Mouse (Mus musculus) heart, adult 2 months (tissue): ENCODE data around the gene Syn1. TPM values are rescaled to one million over a fixed set of nuclear protein-coding genes. Genes with fewer than 3 reads are reported as not detected.
A peak's percentile ranks its signal among the peaks of the same experiment; 100 is the strongest.

Experiments used
- DNase-seq, 2 experiments: peaks; one replicate each; pipeline ENCODE4 v3.0.0; 2021
- H3K27ac ChIP-seq: fragments of 200-600 bp; 2 replicates; pipeline ENCODE4 v1.8.1; 2022
- H3K27me3 ChIP-seq: fragments of 200-500 bp; 2 replicates; pipeline ENCODE4 v1.6.1; 2012; ENCODE audit warnings: mild to moderate bottlenecking, low read length, inconsistent platforms, mixed read lengths; ENCODE audit not compliant: control insufficient read depth, insufficient read depth
- H3K36me3 ChIP-seq: fragments of 200-500 bp; 2 replicates; pipeline ENCODE4 v1.6.1; 2012; ENCODE audit warnings: low read length, inconsistent platforms; ENCODE audit not compliant: control insufficient read depth, insufficient read depth
- H3K4me1 ChIP-seq: fragments of 200-500 bp; 2 replicates; pipeline ENCODE4 v1.6.1; 2011; ENCODE audit warnings: low read length; ENCODE audit not compliant: control insufficient read depth, insufficient read depth
- H3K4me3 ChIP-seq: fragments of 200-600 bp; 2 replicates; pipeline ENCODE4 v1.8.1; 2022
- H3K79me2 ChIP-seq: fragments of 200-500 bp; replicated peaks from 2 replicates; pipeline ENCODE4 v1.6.1; 2012; ENCODE audit warnings: mild to moderate bottlenecking, inconsistent platforms, low read length, moderate library complexity, mixed read lengths; ENCODE audit not compliant: control insufficient read depth, insufficient read depth
- H3K9ac ChIP-seq: fragments of 200-500 bp; 2 replicates; pipeline ENCODE4 v1.6.1; 2012; ENCODE audit warnings: low read depth, mild to moderate bottlenecking, control low read depth, inconsistent platforms, low read length, mixed read lengths
- CTCF ChIP-seq: fragments of 200-600 bp; IDR thresholded peaks from 2 replicates; pipeline ENCODE4 v1.8.1; 2022; ENCODE audit warnings: antibody characterized with exemption, mild to moderate bottlenecking, moderate library complexity
- EP300 ChIP-seq: fragments of 200-500 bp; IDR thresholded peaks from 2 replicates; pipeline ENCODE4 v1.6.1; 2011; ENCODE audit warnings: low read depth, low read length, control low read depth; ENCODE audit not compliant: insufficient read depth
- POLR2A ChIP-seq: fragments of 200-500 bp; IDR thresholded peaks from 2 replicates; pipeline ENCODE4 v1.6.1; 2011; ENCODE audit warnings: mild to moderate bottlenecking, low read depth, low read length, control low read depth; ENCODE audit not compliant: insufficient read depth
- WGBS: fragments of 180-500 bp; shearing (Covaris S2); methylation state at CpG from one replicate; pipeline ENCODE4 v1.1.7; 2018; 5-methylcytosine and 5-hydroxymethylcytosine counted together
- intact Hi-C: fragments of 180-260 bp; cut with DNase I; formaldehyde crosslinking; loops from one replicate; pipeline ENCODE4 v1.15.1; 2025
- polyA plus RNA-seq: library from polyadenylated mRNA; depleted of rRNA; stranded (reverse); fragments of >200 nt; gene quantifications from 2 replicates; pipeline ENCODE4 v1.2.3, GENCODE M21; 2012
- total RNA-seq, 2 experiments: library from RNA; stranded (reverse); gene quantifications; 2 replicates each; pipeline ENCODE4 v1.2.3; 2021

The Syn1 gene
- total and polyA plus RNA-seq, 3 experiments = 0.16 to 0.57 (median 0.31) TPM

DNA sequence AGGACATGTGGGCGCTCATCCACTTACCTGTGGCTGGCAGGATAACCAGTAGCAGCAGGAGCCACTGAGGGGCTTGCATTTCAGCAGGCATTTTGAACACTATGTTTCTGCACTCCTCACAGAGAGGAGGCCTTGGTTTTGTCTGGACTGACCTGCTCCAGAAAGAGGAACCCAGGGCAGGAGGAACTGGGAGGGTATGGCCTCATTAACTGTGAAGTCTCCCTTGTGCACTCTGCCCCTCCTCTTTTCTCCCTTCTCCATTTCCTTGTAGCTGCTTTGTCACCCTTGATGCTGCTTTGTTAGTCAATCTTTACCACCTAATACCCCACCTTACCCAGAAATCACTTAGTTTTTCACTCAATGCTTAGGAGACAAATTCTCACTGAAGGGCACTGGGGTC, 10.6 kb upstream of the Syn1 start, which contains the start of gene Cfp:
Gene Cfp, minus strand, starts transcription at position 192 of the 400 bp plus-strand sequence.
- Histone ChIP-seq H3K4me3 (no peak within 1 kb of the TSS), H3K79me2 (no peaks in the 10 kb centered on the region), H3K9ac (no peak within 1 kb of the TSS), H3K27me3 (no peaks in the 10 kb centered on the region), H3K27ac (no peak within 1 kb of the TSS), H3K4me1 (no peaks in the 10 kb centered on the region), H3K36me3 (no peaks in the 10 kb centered on the region)
- 81% methylated on average over 1 of the region's 1 CpGs for WGBS
- intact Hi-C loops = no loop called here
- TF ChIP-seq POLR2A (no peak), CTCF (no peak), EP300 (no peak)
- DNase-seq = peak in 1 of 2 experiments; percentile 3

- Histone ChIP-seq H3K9ac (no peak overlapping the region), H3K79me2 (no peaks in the 10 kb centered on the region), H3K27ac (no peak overlapping the region), H3K4me3 (no peak overlapping the region), H3K36me3 (no peaks in the 10 kb centered on the region), H3K27me3 (no peaks in the 10 kb centered on the region), H3K4me1 (no peaks in the 10 kb centered on the region)
- no peak for TF ChIP-seq POLR2A
- intact Hi-C loops = no loop called here
- DNase-seq = no peak
- 75% methylated on average over 1 of the region's 1 CpGs for WGBS
Observed at GRCm38 (mm10) chrX:20929859-20930258, 9.1 kb upstream of the Syn1 start.

- Histone ChIP-seq H3K4me1 (no peaks in the 10 kb centered on the region), H3K27me3 (0 out of 2 replicates have a peak, but pooled peaks cover 2% of the 10 kb centered on the region), H3K9ac (no peak overlapping the region), H3K36me3 (no peaks in the 10 kb centered on the region), H3K79me2 (no peaks in the 10 kb centered on the region), H3K27ac (no peak overlapping the region), H3K4me3 (no peak overlapping the region)
- intact Hi-C loops = no loop called here
- no peak for DNase-seq
- TF ChIP-seq POLR2A (no peak), EP300 (no peak), CTCF (no peak)
Observed at GRCm38 (mm10) chrX:20924976-20925375, 4.2 kb upstream of the Syn1 start.

DNA sequence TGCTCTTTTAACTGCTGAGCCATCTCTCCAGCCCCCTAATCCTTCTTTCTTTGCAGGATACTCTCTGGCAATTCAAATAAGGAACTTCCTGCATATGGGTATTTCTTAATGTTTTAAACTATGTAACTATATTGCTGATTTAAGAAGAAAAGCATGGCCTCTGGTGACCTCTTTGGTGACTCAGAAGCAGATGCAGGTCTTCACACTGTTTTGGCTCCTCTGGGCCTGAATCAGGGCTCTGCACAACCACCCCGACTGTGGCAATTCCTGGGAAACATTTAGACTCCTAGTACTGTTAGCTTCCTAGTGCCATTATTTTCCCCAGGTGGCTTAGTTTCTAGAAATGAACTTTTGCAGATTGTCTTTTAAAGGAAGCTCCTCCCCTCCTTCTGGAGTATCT, 2.7 kb upstream of the Syn1 start:
- Histone ChIP-seq H3K27ac (no peak overlapping the region), H3K36me3 (no peaks in the 10 kb centered on the region), H3K27me3 (0 out of 2 replicates have a peak, but pooled peaks cover 2% of the 10 kb centered on the region), H3K9ac (no peak overlapping the region), H3K79me2 (no peaks in the 10 kb centered on the region), H3K4me3 (no peak overlapping the region), H3K4me1 (no peaks in the 10 kb centered on the region)
- TF ChIP-seq CTCF (no peak), EP300 (no peak), POLR2A (no peak)
- DNase-seq = no peak
- intact Hi-C loops = no loop called here
- 65% methylated on average over 1 of the region's 1 CpGs for WGBS

GRCm38 (mm10) chrX:20921366-20921765, 562 bp upstream of the Syn1 start:
- intact Hi-C loops = no loop called here
- Histone ChIP-seq H3K27me3 (0 out of 2 replicates have a peak, but pooled peaks cover 2% of the 10 kb centered on the region), H3K4me3 (no peak overlapping the region), H3K4me1 (no peaks in the 10 kb centered on the region), H3K9ac (no peak overlapping the region), H3K27ac (no peak overlapping the region), H3K79me2 (no peaks in the 10 kb centered on the region), H3K36me3 (no peaks in the 10 kb centered on the region)
- 42% methylated on average over 5 of the region's 5 CpGs for WGBS
- DNase-seq = no peak
- TF ChIP-seq POLR2A = no peak

DNA sequence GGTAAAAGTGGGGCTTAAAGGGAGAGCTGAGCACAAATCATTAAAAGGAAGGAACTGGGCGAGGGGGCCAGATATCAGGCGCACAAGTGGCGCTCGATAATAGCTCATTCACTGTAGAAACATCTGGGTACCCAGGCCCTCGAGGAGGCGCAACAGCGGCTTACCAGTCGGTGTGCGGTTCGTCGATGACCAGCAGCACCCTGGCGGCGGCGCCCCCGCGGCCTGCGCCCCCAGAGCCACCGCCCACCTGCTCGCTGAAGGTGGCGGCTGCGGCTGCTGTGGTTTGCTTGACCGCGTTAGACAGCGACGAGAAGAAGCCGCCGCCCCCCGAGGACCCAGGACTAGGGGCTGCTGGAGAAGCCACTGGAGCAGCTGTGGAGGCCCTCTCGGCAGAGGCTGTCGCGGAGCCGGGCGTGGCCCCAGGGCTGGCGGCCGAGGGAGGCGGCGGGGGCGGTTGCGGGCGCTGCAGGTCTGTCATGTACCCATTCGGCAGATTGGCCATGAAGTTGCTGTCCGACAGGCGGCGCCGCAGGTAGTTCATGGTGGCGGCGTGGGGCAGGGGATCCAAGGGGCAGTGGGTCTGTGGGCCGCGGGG, 458 bp downstream of the Syn1 start:
- no peak overlapping the region for H3K27ac ChIP-seq
- no peaks in the 10 kb centered on the region for H3K4me1 ChIP-seq
- H3K9ac ChIP-seq = peak overlapping the region; percentile 29
- intact Hi-C loops = no loop called here
- WGBS = 17% methylated on average over 49 of the region's 49 CpGs
- no peak for TF ChIP-seq EP300
- H3K27me3 ChIP-seq = 0 out of 2 replicates have a peak, but pooled peaks cover 2% of the 10 kb centered on the region
- peak in 1 of 2 experiments; percentile 35 for DNase-seq
- peak overlapping the region; percentile 35; the same call in 1 of the 2 replicates for H3K4me3 ChIP-seq
- no peaks in the 10 kb centered on the region for H3K79me2 ChIP-seq
- H3K36me3 ChIP-seq = no peaks in the 10 kb centered on the region
